Mouse (Mus musculus) spleen, adult 2 months (tissue): ENCODE data around the gene Cacna2d1. TPM values are rescaled to one million over a fixed set of nuclear protein-coding genes. Genes with fewer than 3 reads are reported as not detected.

ENCODE experiments used
- DNase-seq, 2 experiments: peaks; one replicate each; pipeline versions ENCODE4 v3.0.0 to v3.0.0-alpha.2; 2012 to 2021; ENCODE audit warnings: low spot score in 2 of 2, low read depth in 1 of 2
- H3K27ac ChIP-seq: fragments of 200-500 bp; 2 replicates; pipeline ENCODE4 v1.5.1; 2012; ENCODE audit warnings: low read length, inconsistent platforms; ENCODE audit not compliant: insufficient read depth
- H3K27me3 ChIP-seq: fragments of 200-500 bp; 2 replicates; pipeline ENCODE4 v1.6.1; 2012; ENCODE audit warnings: mild to moderate bottlenecking, moderate library complexity, low read length, inconsistent platforms; ENCODE audit not compliant: control insufficient read depth, insufficient read depth
- H3K36me3 ChIP-seq: fragments of 200-500 bp; 2 replicates; pipeline ENCODE4 v1.6.1; 2012; ENCODE audit warnings: mild to moderate bottlenecking, low read length, inconsistent platforms; ENCODE audit not compliant: control insufficient read depth, insufficient read depth
- H3K4me1 ChIP-seq: fragments of 200-500 bp; 2 replicates; pipeline ENCODE4 v1.6.1; 2011; ENCODE audit warnings: inconsistent platforms; ENCODE audit not compliant: control insufficient read depth, insufficient read depth, insufficient read length
- H3K4me3 ChIP-seq: fragments of 200-500 bp; 2 replicates; pipeline ENCODE4 v1.5.1; 2011; ENCODE audit warnings: mild to moderate bottlenecking, inconsistent platforms; ENCODE audit not compliant: insufficient read depth, insufficient read length; ENCODE audit errors: extremely low read depth
- CTCF ChIP-seq: fragments of 200-500 bp; IDR thresholded peaks from 2 replicates; pipeline ENCODE4 v1.5.1; 2011; ENCODE audit warnings: mild to moderate bottlenecking, inconsistent platforms; ENCODE audit not compliant: insufficient read depth, insufficient read length, insufficient replicate concordance; ENCODE audit errors: extremely low read depth
- POLR2A ChIP-seq: fragments of 200-500 bp; IDR thresholded peaks from 2 replicates; pipeline ENCODE4 v1.6.1; 2011; ENCODE audit warnings: low read depth, low read length, inconsistent platforms
- WGBS: fragments of 180-500 bp; shearing (Covaris S2); methylation state at CpG from one replicate; pipeline ENCODE4 v1.1.7; 2018; 5-methylcytosine and 5-hydroxymethylcytosine counted together
- polyA plus RNA-seq: library from polyadenylated mRNA; depleted of rRNA; stranded (reverse); fragments of >200 nt; gene quantifications from 2 replicates; pipeline ENCODE4 v1.2.3, GENCODE M21; 2012

The Cacna2d1 gene
- polyA plus RNA-seq, 1 experiment, result 0.32 TPM

- H3K4me1 ChIP-seq, result no peaks in the 10 kb centered on the region
- no peaks in the 10 kb centered on the region for H3K36me3 ChIP-seq
- H3K27me3 ChIP-seq, result no peaks in the 10 kb centered on the region
- H3K4me3 ChIP-seq, result no peak overlapping the region
- TF ChIP-seq POLR2A, result no peak
- no peak for TF ChIP-seq CTCF
- no peak for DNase-seq
- no peak overlapping the region for H3K27ac ChIP-seq
Measured at GRCm38 (mm10) chr5:16345393-16345792, 410.9 kb downstream of the Cacna2d1 start.

- Histone ChIP-seq H3K27me3 (no peaks in the 10 kb centered on the region), H3K36me3 (no peaks in the 10 kb centered on the region), H3K4me3 (no peak overlapping the region), H3K4me1 (no peaks in the 10 kb centered on the region), H3K27ac (no peak overlapping the region)
- DNase-seq, result no peak
- WGBS, result 74% methylated on average over 3 of the region's 3 CpGs
- TF ChIP-seq CTCF (no peak), POLR2A (no peak)
Measured at GRCm38 (mm10) chr5:16355816-16356215, 421.3 kb downstream of the Cacna2d1 start.

GRCm38 (mm10) chr5:16357709-16358108 is 423.2 kb downstream of the Cacna2d1 start:
- 83% methylated on average over 4 of the region's 4 CpGs for WGBS

GRCm38 (mm10) chr5:16362076-16362475 is 427.6 kb downstream of the Cacna2d1 start:
- H3K36me3 ChIP-seq, result no peaks in the 10 kb centered on the region

More at GRCm38 (mm10) chr5:16357709-16358108, 423.2 kb downstream of the Cacna2d1 start:
- H3K27me3 ChIP-seq, result no peaks in the 10 kb centered on the region
- H3K36me3 ChIP-seq, result no peaks in the 10 kb centered on the region
- no peak overlapping the region for H3K27ac ChIP-seq
- DNase-seq, result no peak
- TF ChIP-seq CTCF, result no peak
- no peak for TF ChIP-seq POLR2A
- H3K4me3 ChIP-seq, result no peak overlapping the region
- H3K4me1 ChIP-seq, result no peaks in the 10 kb centered on the region

DNA sequence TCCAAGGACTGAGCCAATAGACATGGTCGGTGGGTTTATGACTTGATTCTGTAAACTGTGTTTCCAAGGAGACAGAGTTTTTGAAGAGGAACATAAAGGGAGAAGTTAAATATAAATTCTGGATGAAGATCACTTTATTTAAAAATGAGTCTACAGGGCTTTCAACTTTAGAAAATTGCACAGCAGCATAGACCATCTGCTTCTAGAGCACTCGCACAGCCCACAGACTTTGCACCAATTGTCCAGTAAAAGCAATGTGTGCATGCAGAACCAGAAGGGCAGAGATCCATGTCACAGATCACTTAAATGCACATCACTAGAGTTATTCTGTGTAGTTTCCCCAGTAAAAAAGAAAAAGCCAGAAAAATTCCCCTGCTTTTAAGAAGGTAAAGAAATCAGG is 428.7 kb downstream of the Cacna2d1 start:
- no peak for DNase-seq
- WGBS, result 83% methylated on average over 2 of the region's 2 CpGs
- no peak for TF ChIP-seq POLR2A
- no peak for TF ChIP-seq CTCF
- Histone ChIP-seq H3K27me3 (no peaks in the 10 kb centered on the region), H3K36me3 (no peaks in the 10 kb centered on the region), H3K27ac (no peak overlapping the region), H3K4me1 (no peaks in the 10 kb centered on the region), H3K4me3 (no peak overlapping the region)

More at GRCm38 (mm10) chr5:16362076-16362475, 427.6 kb downstream of the Cacna2d1 start:
- Histone ChIP-seq H3K4me3 (no peak overlapping the region), H3K27me3 (no peaks in the 10 kb centered on the region), H3K27ac (no peak overlapping the region), H3K4me1 (no peaks in the 10 kb centered on the region)
- DNase-seq, result no peak
- TF ChIP-seq POLR2A, result no peak
- no peak for TF ChIP-seq CTCF
- WGBS, result 76% methylated on average over 2 of the region's 2 CpGs

DNA sequence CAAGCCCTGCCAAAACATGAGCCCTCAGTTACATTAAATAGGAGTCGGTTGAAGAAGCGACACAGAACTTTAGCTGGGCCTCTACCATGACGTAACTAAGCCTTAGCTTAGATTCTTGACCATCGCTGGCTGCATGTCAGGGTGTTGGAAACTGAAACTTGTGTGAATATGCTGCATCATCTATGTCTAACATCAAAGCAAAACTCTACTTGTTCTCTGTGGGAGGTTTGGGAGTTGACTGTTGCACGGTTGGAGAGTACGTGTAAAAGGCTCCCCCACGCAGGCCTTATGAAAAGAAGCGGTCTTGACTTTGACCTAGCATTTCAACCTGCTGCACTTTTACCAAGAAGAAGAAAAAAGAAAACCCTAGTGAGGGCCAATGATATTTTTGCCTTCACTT is 436.2 kb downstream of the Cacna2d1 start:
- Histone ChIP-seq H3K36me3 (no peaks in the 10 kb centered on the region), H3K27ac (no peak overlapping the region), H3K4me3 (no peak overlapping the region), H3K4me1 (no peaks in the 10 kb centered on the region), H3K27me3 (no peaks in the 10 kb centered on the region)
- WGBS, result 90% methylated on average over 8 of the region's 8 CpGs
- no peak for DNase-seq
- no peak for TF ChIP-seq POLR2A
- no peak for TF ChIP-seq CTCF

GRCm38 (mm10) chr5:16373966-16374365 is 439.5 kb downstream of the Cacna2d1 start:
- Histone ChIP-seq H3K4me1 (no peaks in the 10 kb centered on the region), H3K4me3 (no peak overlapping the region), H3K36me3 (no peaks in the 10 kb centered on the region), H3K27ac (no peak overlapping the region), H3K27me3 (no peaks in the 10 kb centered on the region)
- TF ChIP-seq CTCF (no peak), POLR2A (no peak)
- no peak for DNase-seq
- WGBS, result 90% methylated on average over 4 of the region's 4 CpGs
